8 mouse cellular contexts compared by ENCODE assay signal in the genomic region with DNA sequence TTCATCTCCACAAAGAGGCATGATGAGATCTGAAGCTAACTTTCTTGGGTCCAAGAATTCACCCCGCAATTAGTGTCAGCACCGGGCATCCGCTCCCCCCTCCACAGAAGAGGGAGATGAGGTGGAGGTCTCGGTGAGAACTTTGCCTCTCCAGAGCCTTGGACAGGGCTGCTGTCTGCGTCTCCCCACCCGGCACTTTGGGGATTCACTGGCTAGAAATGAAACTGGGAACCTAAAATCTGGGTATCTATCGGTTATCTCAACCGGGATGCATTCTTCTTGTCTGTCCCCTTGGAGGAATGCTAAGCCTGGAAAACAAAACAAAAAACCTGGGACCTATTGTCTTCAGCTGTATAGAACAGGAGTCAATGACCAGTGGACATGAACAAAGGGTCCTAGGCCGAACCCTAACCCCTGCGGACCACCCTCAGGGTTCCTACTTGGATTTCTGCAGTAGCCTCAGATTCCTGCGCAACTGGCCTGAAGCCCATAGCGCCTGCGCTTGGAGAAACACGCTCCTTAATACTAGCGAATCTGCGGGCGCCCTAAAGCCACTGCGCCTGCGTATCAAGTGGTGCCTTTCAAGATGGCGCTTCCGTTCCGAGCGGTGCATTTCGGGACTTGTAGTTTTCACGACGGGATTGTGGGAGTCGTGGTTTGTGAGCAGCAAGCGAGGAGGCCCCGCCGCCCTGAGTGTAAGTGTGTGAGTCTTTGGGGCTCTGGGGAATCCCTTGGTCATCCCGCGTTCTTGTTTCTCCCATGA. TPM values are rescaled to one million over a fixed set of nuclear protein-coding genes. Genes with fewer than 3 reads are reported as not detected.
DNase-seq lines count a peak whose midpoint lies in the region; ATAC-seq and TF ChIP-seq lines count a peak whose summit lies in the region.

A gene (plus strand): TSS at position 638 of the 763 bp plus-strand sequence.

- TF ChIP-seq CTCF in lung, adult 2 months (IDR thresholded peaks at IDR 0.05; ENCODE audit: insufficient read depth, low read length), result no peak

- in situ Hi-C loops in ES-E14 (cut with MboI; ENCODE audit: low sequenced_read_pairs in 2 of 2, unreplicated experiment in 2 of 2), result no loop called here

- ATAC-seq in forebrain, embryonic 15.5 days (replicated peaks), result peak; percentile 97
- ATAC-seq in neutrophil, adult 5-6 weeks (ENCODE audit: extremely low read depth, insufficient number of reproducible peaks, low FRiP score, poor library complexity, severe bottlenecking), result peak; percentile 92

- WGBS in forebrain, embryonic 15.5 days, result 7% methylated on average over 32 of the region's 32 CpGs
- 8% methylated on average over 32 of the region's 32 CpGs for WGBS in lung, adult 2 months

- peak within 1 kb of the TSS; percentile 78 for H3K4me2 ChIP-seq in forebrain, embryonic 15.5 days (replicated peaks)

- intact Hi-C loops in heart, postnatal 25 days (cut with DNase I), result loop anchor here (10.0 kb wide), 1 partner anchor 606 kb away; no protein-coding TSS in a partner anchor

- peak; percentile 97 for DNase-seq in ES-E14 (ENCODE audit: low read depth, low spot score)
- DNase-seq in cerebellum, adult 11-12 months, result peak; percentile 96
- DNase-seq in heart, postnatal 25 days (ENCODE audit: low spot score), result peak; percentile 88
- peak; percentile 94 to 98 for DNase-seq in layer of hippocampus, adult 18-20 months (ENCODE audit: low spot score in 2 of 2)
- peak; percentile 92 for DNase-seq in lung, adult 2 months
- DNase-seq in thymus, adult 18-20 months, result peak; percentile 86 to 90

- peaks cover 3 to 5% of the 10 kb centered on the region in 2 experiments; a peak in 2 of 4 replicates for H3K4me1 ChIP-seq in ES-E14 (ENCODE audit: control insufficient read depth in 2 of 2, insufficient read depth in 2 of 2, low read length in 2 of 2, poor library complexity in 1 of 2)
- peaks cover 22% of the 10 kb centered on the region for H3K4me1 ChIP-seq in forebrain, embryonic 15.5 days
- H3K4me1 ChIP-seq in lung, adult 2 months (ENCODE audit: control insufficient read depth, insufficient read depth, low read length), result peaks cover 6% of the 10 kb centered on the region; the same call in 1 of the 2 replicates

- H3K4me3 ChIP-seq in ES-E14 (ENCODE audit: insufficient read depth in 1 of 2, low read depth in 1 of 2, low read length in 2 of 2, poor library complexity in 1 of 2, severe bottlenecking in 1 of 2), result peak within 1 kb of the TSS; percentile 59 to 72
- H3K4me3 ChIP-seq in forebrain, embryonic 15.5 days, result peak within 1 kb of the TSS; percentile 78
- peak within 1 kb of the TSS; percentile 84 for H3K4me3 ChIP-seq in lung, adult 2 months (replicated peaks; ENCODE audit: extremely low read depth, low read depth, low read length)

- TF ChIP-seq POLR2A in lung, adult 2 months (IDR thresholded peaks at IDR 0.05; ENCODE audit: borderline replicate concordance, extremely low read depth, low read depth, low read length), result peak; percentile 85

- no peak within 1 kb of the TSS for H3K27ac ChIP-seq in ES-E14 (ENCODE audit: insufficient read depth, low read depth, low read length, poor library complexity, severe bottlenecking)
- H3K27ac ChIP-seq in forebrain, embryonic 15.5 days (replicated peaks), result peak within 1 kb of the TSS; percentile 85

- no peaks in the 10 kb centered on the region for H3K27me3 ChIP-seq in forebrain, embryonic 15.5 days

- H3K9me3 ChIP-seq in ES-E14 (ENCODE audit: control insufficient read depth, insufficient read depth, low read depth, low read length), result no peaks in the 10 kb centered on the region
- H3K9me3 ChIP-seq in forebrain, embryonic 15.5 days, result no peaks in the 10 kb centered on the region

- H3K9ac ChIP-seq in ES-E14 (ENCODE audit: insufficient read depth, low read depth, low read length, poor library complexity, severe bottlenecking), result peak within 1 kb of the TSS; percentile 63
- peak within 1 kb of the TSS; percentile 79 for H3K9ac ChIP-seq in forebrain, embryonic 15.5 days (replicated peaks)

- no peaks in the 10 kb centered on the region for H3K36me3 ChIP-seq in ES-E14 (ENCODE audit: control insufficient read depth, insufficient read depth, low read length, poor library complexity, severe bottlenecking)
- peaks cover 2% of the 10 kb centered on the region; the same call in 1 of the 2 replicates for H3K36me3 ChIP-seq in forebrain, embryonic 15.5 days

TF ChIP-seq in ES-E14, 5 proteins besides CTCF, POLR2A, EP300 and RAD21:
- TF ChIP-seq ZC3H11A (IDR thresholded peaks at IDR 0.05; ENCODE audit: borderline replicate concordance, low read depth, low read length), result peak; percentile 42; the same call in 1 of the 2 replicates
- TF ChIP-seq HCFC1 (IDR thresholded peaks at IDR 0.05; ENCODE audit: borderline replicate concordance, insufficient read depth, low read length), result peak; percentile 99
- no peak for TF ChIP-seq ZNF384 (IDR thresholded peaks at IDR 0.05; ENCODE audit: low read depth, low read length)
- TF ChIP-seq MAFK (IDR thresholded peaks at IDR 0.05; ENCODE audit: insufficient read depth, low read depth, low read length), result no peak

RNA-seq across cellular contexts. Expression of the gene that starts here (rescaled TPM):
- 27.5 and 34.1 TPM in 2 replicates for total RNA-seq in ES-E14 (2012; rRNA removed)
- 92.6 and 107 TPM in 2 replicates for polyA plus RNA-seq in forebrain, embryonic 15.5 days (2015; fragmentation: Nextera tagmentation; extraction: Ambion mirVana)
- total RNA-seq in heart, postnatal 25 days (2021), result 10 to 100 TPM; 75.9 to 77.2 TPM
- total RNA-seq in layer of hippocampus, adult 18-20 months (2021), result 10 to 100 TPM; 17.1 to 23.6 TPM
- polyA plus RNA-seq in lung, adult 2 months (2012; rRNA removed), result 22.4 and 22.9 TPM in 2 replicates
- 41.3 and 60.4 TPM in 2 replicates for total RNA-seq in neutrophil, adult 5-6 weeks (2017)
